Mouse (Mus musculus) pancreas, adult 10 weeks (tissue): ENCODE measurements around the gene Rps26. TPM values are rescaled to one million over a fixed set of nuclear protein-coding genes. Genes with fewer than 3 reads are reported as not detected.

Experiments used
- polyA plus RNA-seq: library from polyadenylated mRNA; stranded (reverse); fragments of 350-450 nt; fragmentation: Illumina TruSeq; extraction: RNeasy Lipid Tissue Mini Kit (QIAGEN cat#74804); gene quantifications from one replicate; pipeline ENCODE4 v1.2.3, GENCODE M21; 2015; ENCODE audit warnings: low read depth, low replicate concordance; ENCODE audit not compliant: insufficient read depth

Rps26 gene
- 365 TPM for polyA plus RNA-seq

GRCm38 (mm10) chr10:128626311-128627310, at the start of gene Rps26:
Gene Rps26, minus strand, starts transcription at chr10:128626747.

GRCm38 (mm10) chr10:128673763-128674468, 47.4 kb upstream of the Rps26 start, which contains the start of gene Suox:
Gene Suox, minus strand, starts transcription at chr10:128674073.

GRCm38 (mm10) chr10:128645111-128646011, 18.8 kb upstream of the Rps26 start, which contains the start of gene Ikzf4:
Gene Ikzf4, minus strand, starts transcription at chr10:128645991.

GRCm38 (mm10) chr10:128589464-128590192, 36.9 kb downstream of the Rps26 start, which contains the start of gene Erbb3:
Gene Erbb3, minus strand, starts transcription at chr10:128589652.

Other genes with a start within 250 kb of the Rps26 start
- 5.5 TPM for gene Ankrd52, start 249.6 kb downstream of the Rps26 start, polyA plus RNA-seq
- 127 TPM for gene Slc39a5, start 225.5 kb downstream of the Rps26 start, polyA plus RNA-seq
- 17.0 TPM for gene Nabp2, start 215.3 kb downstream of the Rps26 start, polyA plus RNA-seq
- gene Rnf41, start 215.1 kb downstream of the Rps26 start, polyA plus RNA-seq = 6.6 TPM
- 24.6 TPM for gene Smarcc2, start 167.5 kb downstream of the Rps26 start, polyA plus RNA-seq
- 403 TPM for gene Myl6, start 132.6 kb downstream of the Rps26 start, polyA plus RNA-seq
- gene Myl6b, start 128.1 kb downstream of the Rps26 start, polyA plus RNA-seq = not detected
- 15.7 TPM for gene Esyt1, start 100.9 kb downstream of the Rps26 start, polyA plus RNA-seq
- gene Zc3h10, start 79.0 kb downstream of the Rps26 start, polyA plus RNA-seq = 2.5 TPM
- gene Rpl41, start 77.4 kb downstream of the Rps26 start, polyA plus RNA-seq = 2,737 TPM
- gene Pa2g4, start 60.8 kb downstream of the Rps26 start, polyA plus RNA-seq = 20.2 TPM
- gene Erbb3, start 37.1 kb downstream of the Rps26 start, polyA plus RNA-seq = 2.9 TPM
- 0.70 TPM for gene Ikzf4, start 19.2 kb upstream of the Rps26 start, polyA plus RNA-seq
- 3.5 TPM for gene Suox, start 47.3 kb upstream of the Rps26 start, polyA plus RNA-seq
- 15.3 TPM for gene Rab5b, start 69.5 kb upstream of the Rps26 start, polyA plus RNA-seq
- gene Pmel, start 77.4 kb upstream of the Rps26 start, polyA plus RNA-seq = not detected
- 6.2 TPM for gene Cdk2, start 78.3 kb upstream of the Rps26 start, polyA plus RNA-seq
- gene Dgka, start 118.1 kb upstream of the Rps26 start, polyA plus RNA-seq = 10.4 TPM
- gene Pym1, start 121.1 kb upstream of the Rps26 start, polyA plus RNA-seq = 4.8 TPM
- 3.0 TPM for gene Mmp19, start 164.2 kb upstream of the Rps26 start, polyA plus RNA-seq
- 9.2 TPM for gene Dnajc14, start 177.3 kb upstream of the Rps26 start, polyA plus RNA-seq
- 6.6 TPM for gene Tmem198b, start 177.6 kb upstream of the Rps26 start, polyA plus RNA-seq
- gene Sarnp, start 190.6 kb upstream of the Rps26 start, polyA plus RNA-seq = 15.9 TPM
- 11.8 TPM for gene Ormdl2, start 194.9 kb upstream of the Rps26 start, polyA plus RNA-seq